Mouse (Mus musculus) fibroblast of lung, adult 2 months (primary cell): ENCODE measurements around the gene Fbxw27.
"Not testable (repeated sequence)": the region's sequence is repeated elsewhere in the genome, so short reads cannot be mapped to it uniquely, and the experiment has no call there.

Source experiments
- DNase-seq: peaks from one replicate; pipeline ENCODE4 v3.0.0-alpha.2; 2011; ENCODE audit warnings: low read depth

Gene Fbxw27

GRCm38 (mm10) chr9:109790570-109790969 is at the start of gene Fbxw27:
Fbxw27 (minus strand) TSS chr9:109790670.
- not testable (repeated sequence) for DNase-seq

- DNase-seq: no peak
Measured at GRCm38 (mm10) chr9:109833088-109833412, 42.6 kb upstream of the Fbxw27 start.

- DNase-seq: peak; percentile 65
Measured at GRCm38 (mm10) chr9:109832391-109833087, 42.1 kb upstream of the Fbxw27 start, which contains the start of gene Nme6. Nme6 (plus strand) TSS chr9:109832749.

- no peak for DNase-seq
Measured at GRCm38 (mm10) chr9:109826181-109826580, 35.7 kb upstream of the Fbxw27 start.

GRCm38 (mm10) chr9:109825739-109826138 is 35.3 kb upstream of the Fbxw27 start:
- no peak for DNase-seq

GRCm38 (mm10) chr9:109816341-109816740 is 25.9 kb upstream of the Fbxw27 start:
- DNase-seq: no peak

- DNase-seq: no peak
Measured at GRCm38 (mm10) chr9:109813424-109813823, 23.0 kb upstream of the Fbxw27 start.

- no peak for DNase-seq
Measured at GRCm38 (mm10) chr9:109811980-109812379, 21.5 kb upstream of the Fbxw27 start, which contains the start of gene Spink8. Spink8 (plus strand) TSS chr9:109812280.

GRCm38 (mm10) chr9:109807898-109808297 is 17.4 kb upstream of the Fbxw27 start:
- no peak for DNase-seq

GRCm38 (mm10) chr9:109806695-109807293 is 16.3 kb upstream of the Fbxw27 start:
- DNase-seq: no peak

- DNase-seq: no peak
Measured at GRCm38 (mm10) chr9:109806260-109806659, 15.8 kb upstream of the Fbxw27 start.

- DNase-seq: not testable (repeated sequence)
Measured at GRCm38 (mm10) chr9:109805596-109805995, 15.1 kb upstream of the Fbxw27 start.

- no peak for DNase-seq
Measured at GRCm38 (mm10) chr9:109798051-109798450, 7.6 kb upstream of the Fbxw27 start.

GRCm38 (mm10) chr9:109795811-109796210 is 5.3 kb upstream of the Fbxw27 start:
- DNase-seq: no peak

GRCm38 (mm10) chr9:109795221-109795620 is 4.8 kb upstream of the Fbxw27 start:
- DNase-seq: no peak

- not testable (repeated sequence) for DNase-seq
Measured at GRCm38 (mm10) chr9:109766841-109767240, 23.6 kb downstream of the Fbxw27 start.

- not testable (repeated sequence) for DNase-seq
Measured at GRCm38 (mm10) chr9:109745989-109746388, 44.5 kb downstream of the Fbxw27 start, which contains the start of gene Fbxw26. Fbxw26 (minus strand) TSS chr9:109746089.
